Mouse (Mus musculus): ENCODE measurements around the gene Safb2. TPM values are rescaled to one million over a fixed set of nuclear protein-coding genes. Genes with fewer than 3 reads are reported as not detected.

Gene Safb2
- polyA plus RNA-seq, 1 experiment from 2014 or later, result 84.3 TPM

Other genes with a start within 250 kb of the Safb2 start
- 276 and 292 TPM in 2 replicates for gene Ptprs, start 108.1 kb downstream of the Safb2 start, polyA plus RNA-seq (2015; fragmentation: Nextera tagmentation; extraction: Ambion mirVana)
- 0.14 TPM in 1 of 2 replicates, not detected in the other for gene Znrf4, start 72.2 kb downstream of the Safb2 start, polyA plus RNA-seq (2015; fragmentation: Nextera tagmentation; extraction: Ambion mirVana)
- gene Gm20219, start 30.2 kb downstream of the Safb2 start, polyA plus RNA-seq (2015; fragmentation: Nextera tagmentation; extraction: Ambion mirVana), result 1.2 and 1.7 TPM in 2 replicates
- gene Safb, start 240 bp upstream of the Safb2 start, polyA plus RNA-seq (2015; fragmentation: Nextera tagmentation; extraction: Ambion mirVana), result 126 and 135 TPM in 2 replicates
- 212 and 224 TPM in 2 replicates for gene 2410015M20Rik, start 25.2 kb upstream of the Safb2 start, polyA plus RNA-seq (2015; fragmentation: Nextera tagmentation; extraction: Ambion mirVana)
- 1,314 and 1,523 TPM in 2 replicates for gene Rpl36, start 28.8 kb upstream of the Safb2 start, polyA plus RNA-seq (2015; fragmentation: Nextera tagmentation; extraction: Ambion mirVana)
- 41.2 and 47.1 TPM in 2 replicates for gene Lonp1, start 42.3 kb upstream of the Safb2 start, polyA plus RNA-seq (2015; fragmentation: Nextera tagmentation; extraction: Ambion mirVana)
- gene Catsperd, start 43.6 kb upstream of the Safb2 start, polyA plus RNA-seq (2015; fragmentation: Nextera tagmentation; extraction: Ambion mirVana), result 0.58 and 0.70 TPM in 2 replicates
- gene Ranbp3, start 88.7 kb upstream of the Safb2 start, polyA plus RNA-seq (2015; fragmentation: Nextera tagmentation; extraction: Ambion mirVana), result 112 and 123 TPM in 2 replicates
- 433 and 459 TPM in 2 replicates for gene Ndufa11, start 133.2 kb upstream of the Safb2 start, polyA plus RNA-seq (2015; fragmentation: Nextera tagmentation; extraction: Ambion mirVana)
- 14.0 and 16.7 TPM in 2 replicates for gene Vmac, start 133.4 kb upstream of the Safb2 start, polyA plus RNA-seq (2015; fragmentation: Nextera tagmentation; extraction: Ambion mirVana)
- 1.7 TPM in 2 replicates for gene Nrtn, start 172.9 kb upstream of the Safb2 start, polyA plus RNA-seq (2015; fragmentation: Nextera tagmentation; extraction: Ambion mirVana)
- gene Dus3l, start 180.2 kb upstream of the Safb2 start, polyA plus RNA-seq (2015; fragmentation: Nextera tagmentation; extraction: Ambion mirVana), result 50.0 and 56.9 TPM in 2 replicates
- gene Prr22, start 185.7 kb upstream of the Safb2 start, polyA plus RNA-seq (2015; fragmentation: Nextera tagmentation; extraction: Ambion mirVana), result 1.2 and 1.3 TPM in 2 replicates
- gene Rfx2, start 246.4 kb upstream of the Safb2 start, polyA plus RNA-seq (2015; fragmentation: Nextera tagmentation; extraction: Ambion mirVana), result 5.8 and 6.9 TPM in 2 replicates